Mouse (Mus musculus): ENCODE data around the gene Gm42906. TPM values are rescaled to one million over a fixed set of nuclear protein-coding genes. Genes with fewer than 3 reads are reported as not detected.

Gm42906 gene
- total RNA-seq (2014; fragmentation: Nextera tagmentation), result not detected in 2 replicates
- total RNA-seq (2017), result not detected in 2 replicates

- ATAC-seq (replicated peaks; ENCODE audit: poor library complexity, severe bottlenecking), result no peak
Observed at GRCm38 (mm10) chr5:151428113-151428756, at the start of gene Gm42906. Gm42906 (minus strand) TSS chr5:151428163.

DNA sequence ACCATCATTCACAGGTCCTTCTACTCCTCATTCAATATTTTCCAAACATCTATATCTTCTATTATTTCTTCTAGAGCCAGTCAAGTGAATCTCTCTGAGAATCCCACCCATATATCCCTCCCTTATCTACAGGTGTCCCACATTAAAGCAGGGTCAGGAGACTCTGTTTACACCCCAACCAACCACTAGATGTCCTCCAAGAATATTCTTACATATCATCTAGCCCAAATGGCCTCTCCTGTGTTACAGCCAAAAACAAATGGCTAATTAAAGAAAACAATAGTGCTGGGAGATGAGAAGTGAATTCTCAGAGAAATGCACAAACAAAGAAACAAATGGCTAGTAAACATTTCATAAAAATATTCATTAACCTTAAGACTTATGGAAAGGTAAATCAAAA, 17.7 kb upstream of the Gm42906 start:
- ATAC-seq (replicated peaks; ENCODE audit: poor library complexity, severe bottlenecking), result no peak

- ATAC-seq (replicated peaks; ENCODE audit: poor library complexity, severe bottlenecking), result no peak
Observed at GRCm38 (mm10) chr5:151435106-151435505, 7.1 kb upstream of the Gm42906 start.

DNA sequence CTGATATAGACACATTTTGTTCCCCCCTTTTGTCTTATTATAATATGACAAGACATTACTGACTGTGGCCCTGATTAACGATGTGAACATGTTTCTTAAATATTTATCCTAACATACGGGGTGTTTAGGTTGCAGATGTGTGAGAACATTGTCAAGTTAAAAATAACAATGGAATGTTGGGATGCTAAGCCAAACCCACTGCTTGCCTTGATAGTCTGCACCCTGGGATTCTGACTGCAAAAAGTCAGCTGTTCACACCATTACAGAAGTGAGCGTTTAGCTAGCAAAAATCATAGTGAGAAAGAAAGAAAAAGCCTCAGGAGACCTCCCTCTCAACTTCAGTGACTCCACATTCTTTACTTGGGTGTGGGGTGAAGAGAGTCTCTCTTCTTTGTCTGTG, 1.5 kb downstream of the Gm42906 start:
- ATAC-seq (replicated peaks; ENCODE audit: poor library complexity, severe bottlenecking), result no peak

DNA sequence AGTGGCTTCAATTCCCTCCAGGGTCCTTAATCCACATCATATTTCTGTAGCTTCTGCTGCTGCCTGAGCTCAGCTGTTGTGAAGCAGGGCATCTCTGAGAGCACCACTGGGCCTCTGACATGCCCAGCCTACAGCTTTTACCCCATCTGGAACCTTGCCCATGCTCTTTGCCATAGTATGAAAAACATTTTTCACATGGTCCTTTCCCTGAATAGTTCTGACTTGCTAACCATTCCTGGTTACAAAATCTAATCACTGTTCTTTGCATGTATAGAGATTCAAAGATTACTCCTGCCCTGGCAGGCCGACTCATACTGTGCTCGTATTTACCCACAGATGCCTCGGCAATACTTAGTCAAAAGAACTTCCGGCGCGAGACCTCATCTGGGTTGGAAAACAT, 5.3 kb downstream of the Gm42906 start:
- ATAC-seq (replicated peaks; ENCODE audit: poor library complexity, severe bottlenecking), result no peak

DNA sequence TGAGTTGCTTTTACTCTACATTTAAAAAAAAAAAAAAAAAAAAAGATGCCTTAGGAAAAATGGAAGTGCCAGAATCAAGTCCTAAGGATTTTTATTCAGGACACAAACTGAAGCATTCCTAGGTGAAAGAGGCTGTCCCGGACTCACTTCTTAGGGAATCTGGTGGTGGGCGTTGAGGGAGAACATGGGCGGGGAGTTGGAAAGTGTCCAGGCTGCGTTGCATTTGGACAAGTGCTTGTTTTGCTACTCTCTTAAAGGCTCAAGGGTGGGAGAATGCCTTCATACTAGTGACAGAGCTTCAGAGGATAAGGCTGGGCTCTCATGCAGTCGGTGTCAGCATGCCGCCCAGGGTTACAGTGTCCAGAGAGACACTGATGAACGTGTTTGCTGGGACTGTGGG, 6.1 kb downstream of the Gm42906 start:
- no peak for ATAC-seq (replicated peaks; ENCODE audit: poor library complexity, severe bottlenecking)

- no peak for ATAC-seq (replicated peaks; ENCODE audit: poor library complexity, severe bottlenecking)
Observed at GRCm38 (mm10) chr5:151418551-151418950, 9.4 kb downstream of the Gm42906 start.

DNA sequence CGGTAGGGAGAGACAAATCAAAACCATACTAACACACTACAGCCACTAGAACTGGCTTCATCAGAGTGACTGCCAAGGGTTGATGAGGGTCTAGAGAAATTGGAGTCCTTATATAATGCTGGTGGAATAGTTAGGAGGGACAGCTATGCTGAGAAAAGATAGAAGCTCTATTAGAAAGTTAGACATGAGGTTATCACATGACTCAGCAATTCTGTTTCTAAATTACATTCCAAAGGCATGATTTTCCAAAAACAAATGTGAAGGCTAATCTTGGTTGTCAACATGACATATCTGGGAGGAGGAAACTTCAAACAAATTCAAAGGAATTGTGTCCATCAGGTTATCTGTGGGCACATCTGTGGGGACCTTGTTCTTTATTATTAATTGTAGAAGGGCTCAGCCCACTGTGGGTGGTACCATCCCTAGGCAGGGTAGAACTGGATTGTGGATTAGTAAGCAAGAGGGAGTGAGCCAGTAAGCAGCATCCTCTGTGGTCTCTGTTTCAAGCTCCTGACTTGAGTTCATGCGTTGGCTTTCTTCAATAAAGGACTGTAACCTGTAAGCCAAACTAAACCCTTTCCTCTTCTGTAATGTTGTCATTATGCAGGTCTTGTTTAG, 10.4 kb downstream of the Gm42906 start:
- ATAC-seq (replicated peaks; ENCODE audit: poor library complexity, severe bottlenecking), result no peak

GRCm38 (mm10) chr5:151416988-151417387, 11.0 kb downstream of the Gm42906 start:
- ATAC-seq (replicated peaks; ENCODE audit: poor library complexity, severe bottlenecking), result no peak

- ATAC-seq (replicated peaks; ENCODE audit: poor library complexity, severe bottlenecking), result no peak
Observed at GRCm38 (mm10) chr5:151413617-151414016, 14.3 kb downstream of the Gm42906 start.

GRCm38 (mm10) chr5:151412666-151413463, 15.1 kb downstream of the Gm42906 start:
- no peak for ATAC-seq (replicated peaks; ENCODE audit: poor library complexity, severe bottlenecking)

DNA sequence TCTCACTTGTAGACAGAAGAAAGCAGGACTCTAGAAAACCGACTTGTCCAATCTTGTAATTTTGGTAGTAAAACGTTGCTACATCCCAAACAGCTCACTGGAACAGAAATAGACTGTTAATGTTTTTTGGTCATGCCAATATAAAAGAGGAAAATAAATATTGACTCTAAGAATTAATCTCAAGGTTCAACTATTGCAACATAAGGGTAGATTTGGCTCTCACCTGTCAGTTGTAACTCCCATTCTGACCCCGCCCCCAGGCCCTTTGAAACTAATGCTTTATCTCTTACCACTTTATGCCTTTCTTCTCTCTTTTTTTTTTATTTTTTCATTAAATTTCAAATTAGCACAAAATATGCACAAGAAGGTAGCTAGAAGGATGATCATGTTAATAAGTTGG, 18.0 kb downstream of the Gm42906 start:
- no peak for ATAC-seq (replicated peaks; ENCODE audit: poor library complexity, severe bottlenecking)

DNA sequence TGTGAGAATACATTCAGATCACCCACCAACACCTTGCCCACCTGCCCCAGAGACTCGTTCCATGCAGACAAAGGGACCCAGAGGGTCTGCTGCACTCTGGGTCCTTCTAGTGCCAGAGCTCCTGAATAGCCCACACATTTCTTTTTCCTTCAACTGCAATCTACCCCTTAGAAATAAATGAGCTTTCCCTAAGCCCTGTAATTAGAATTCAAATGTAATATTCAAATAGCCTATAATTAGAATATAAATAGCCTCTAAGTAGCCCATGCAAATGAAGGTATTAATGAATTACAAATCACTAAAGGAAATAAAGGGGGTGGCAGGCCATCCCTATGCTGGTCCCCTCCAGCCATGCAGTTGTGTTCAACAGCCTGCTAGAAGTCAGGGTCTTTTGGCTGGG, 18.7 kb downstream of the Gm42906 start:
- ATAC-seq (replicated peaks; ENCODE audit: poor library complexity, severe bottlenecking), result no peak

- no peak for ATAC-seq (replicated peaks; ENCODE audit: poor library complexity, severe bottlenecking)
Observed at GRCm38 (mm10) chr5:151408124-151408900, 19.7 kb downstream of the Gm42906 start.

GRCm38 (mm10) chr5:151407493-151407892, 20.5 kb downstream of the Gm42906 start:
- no peak for ATAC-seq (replicated peaks; ENCODE audit: poor library complexity, severe bottlenecking)

- ATAC-seq (replicated peaks; ENCODE audit: poor library complexity, severe bottlenecking), result no peak
Observed at GRCm38 (mm10) chr5:151406276-151406675, 21.7 kb downstream of the Gm42906 start.

GRCm38 (mm10) chr5:151405314-151405903, 22.6 kb downstream of the Gm42906 start:
- ATAC-seq (replicated peaks; ENCODE audit: poor library complexity, severe bottlenecking), result no peak

GRCm38 (mm10) chr5:151403586-151403985, 24.4 kb downstream of the Gm42906 start:
- no peak for ATAC-seq (replicated peaks; ENCODE audit: poor library complexity, severe bottlenecking)

GRCm38 (mm10) chr5:151400557-151400944, 27.4 kb downstream of the Gm42906 start:
- ATAC-seq (replicated peaks; ENCODE audit: poor library complexity, severe bottlenecking), result peak; percentile 58

DNA sequence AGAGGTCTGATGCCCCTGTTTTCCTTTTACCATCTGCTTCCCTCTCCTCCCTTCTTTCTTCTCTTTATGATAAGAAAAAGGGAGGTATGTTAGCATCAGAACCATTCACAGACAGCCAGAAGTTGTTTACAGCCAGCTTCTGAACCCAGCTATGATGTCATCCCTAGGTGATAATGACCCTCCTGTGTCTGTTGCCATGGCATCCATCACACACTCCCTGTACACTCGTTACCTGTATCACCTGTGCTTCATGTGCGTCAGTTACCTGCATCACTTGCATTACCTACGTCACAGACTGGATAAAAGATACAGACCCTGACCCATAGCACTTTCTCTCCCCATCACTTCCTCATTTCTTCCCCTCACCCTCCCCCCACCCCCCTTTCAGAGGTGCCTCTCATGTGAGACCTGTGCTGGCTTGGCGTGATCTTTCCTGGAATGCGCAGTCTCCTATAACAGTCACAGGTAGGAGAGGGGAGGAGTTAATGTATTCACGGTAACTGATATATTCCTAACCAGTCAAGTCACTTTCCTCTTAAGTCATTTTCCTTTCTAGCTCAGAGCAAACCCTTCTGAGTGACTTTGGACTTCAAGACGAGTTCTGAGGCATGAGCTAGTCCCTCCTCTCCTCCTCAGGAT, 27.9 kb downstream of the Gm42906 start:
- ATAC-seq (replicated peaks; ENCODE audit: poor library complexity, severe bottlenecking), result peak; percentile 35; the same call in 1 of the 2 replicates

Data from granulocyte monocyte progenitor cell, adult 5-6 weeks (primary cell).